Mouse (Mus musculus): Measurements from ENCODE around the gene Rhoa. TPM values are rescaled to one million over a fixed set of nuclear protein-coding genes. Genes with fewer than 3 reads are reported as not detected.

The Rhoa gene
- total RNA-seq, 2 experiments from 2014 or later: 159 to 177 TPM

Other genes starting within 250 kb of the Rhoa start
- gene Mst1, start 225.7 kb upstream of the Rhoa start, total RNA-seq (2021): not detected
- gene Rnf123, start 222.8 kb upstream of the Rhoa start, total RNA-seq (2021): 100 to 1,000 TPM; 154 to 161 TPM
- gene Apeh, start 211.5 kb upstream of the Rhoa start, total RNA-seq (2021): 10 to 100 TPM; 37.9 to 38.3 TPM
- under 1 TPM; 0.11 to 0.29 TPM for gene Bsn, start 115.7 kb upstream of the Rhoa start, total RNA-seq (2021)
- 100 to 1,000 TPM; 232 to 238 TPM for gene Dag1, start 42.2 kb upstream of the Rhoa start, total RNA-seq (2021)
- 1 to 10 TPM; 9.3 to 9.8 TPM for gene Nicn1, start 15.7 kb upstream of the Rhoa start, total RNA-seq (2021)
- gene Amt, start 9.3 kb upstream of the Rhoa start, total RNA-seq (2021): 1 to 10 TPM in 1 of 2 experiments, under 1 TPM in 1; 0.76 to 1.3 TPM
- gene Tcta, start within 50 bp of the Rhoa start, total RNA-seq (2021): 10 to 100 TPM; 24.7 to 26.9 TPM
- 10 to 100 TPM; 86.5 to 98.0 TPM for gene Gpx1, start 32.8 kb downstream of the Rhoa start, total RNA-seq (2021)
- 10 to 100 TPM; 56.6 to 62.4 TPM for gene Usp4, start 41.7 kb downstream of the Rhoa start, total RNA-seq (2021)
- gene 1700102P08Rik, start 86.7 kb downstream of the Rhoa start, total RNA-seq (2021): under 1 TPM; 0.31 to 0.42 TPM
- gene Ccdc36, start 122.4 kb downstream of the Rhoa start, total RNA-seq (2021): under 1 TPM in 1 of 2 experiments, not detected in 1; 0.16 TPM
- gene BC048562, start 130.4 kb downstream of the Rhoa start, total RNA-seq (2021): not detected
- 10 to 100 TPM; 15.6 to 17.5 TPM for gene Ccdc71, start 154.4 kb downstream of the Rhoa start, total RNA-seq (2021)
- gene Klhdc8b, start 155.5 kb downstream of the Rhoa start, total RNA-seq (2021): 1 to 10 TPM; 4.1 to 4.6 TPM
- gene Lamb2, start 173.6 kb downstream of the Rhoa start, total RNA-seq (2021): 100 to 1,000 TPM; 118 to 125 TPM
- 10 to 100 TPM; 85.9 to 92.0 TPM for gene Usp19, start 184.5 kb downstream of the Rhoa start, total RNA-seq (2021)
- 10 to 100 TPM; 65.9 to 72.6 TPM for gene Qars, start 201.6 kb downstream of the Rhoa start, total RNA-seq (2021)
- gene Qrich1, start 210.7 kb downstream of the Rhoa start, total RNA-seq (2021): 10 to 100 TPM; 58.8 to 59.5 TPM

All from gastrocnemius, postnatal 14 days (tissue).